Mouse (Mus musculus) cerebellum, postnatal 36 days (tissue): ENCODE data around the gene Cfap300.

Source experiments
- DNase-seq, 2 experiments: peaks; one replicate each; pipeline ENCODE4 v3.0.0; 2021 to 2022; ENCODE audit warnings: mixed read lengths in 2 of 2

Gene Cfap300

GRCm38 (mm10) chr9:7980162-7980561 is 62.5 kb downstream of the Cfap300 start:
- no peak for DNase-seq

GRCm38 (mm10) chr9:7979153-7979916 is 63.3 kb downstream of the Cfap300 start:
- no peak for DNase-seq

GRCm38 (mm10) chr9:7978502-7978901 is 64.1 kb downstream of the Cfap300 start:
- DNase-seq, result no peak

- DNase-seq, result no peak
Measured at GRCm38 (mm10) chr9:7977587-7977986, 65.0 kb downstream of the Cfap300 start.

GRCm38 (mm10) chr9:7971993-7972392 is 70.6 kb downstream of the Cfap300 start:
- no peak for DNase-seq
